Mouse (Mus musculus): ENCODE data around the gene Cchcr1.

DNA sequence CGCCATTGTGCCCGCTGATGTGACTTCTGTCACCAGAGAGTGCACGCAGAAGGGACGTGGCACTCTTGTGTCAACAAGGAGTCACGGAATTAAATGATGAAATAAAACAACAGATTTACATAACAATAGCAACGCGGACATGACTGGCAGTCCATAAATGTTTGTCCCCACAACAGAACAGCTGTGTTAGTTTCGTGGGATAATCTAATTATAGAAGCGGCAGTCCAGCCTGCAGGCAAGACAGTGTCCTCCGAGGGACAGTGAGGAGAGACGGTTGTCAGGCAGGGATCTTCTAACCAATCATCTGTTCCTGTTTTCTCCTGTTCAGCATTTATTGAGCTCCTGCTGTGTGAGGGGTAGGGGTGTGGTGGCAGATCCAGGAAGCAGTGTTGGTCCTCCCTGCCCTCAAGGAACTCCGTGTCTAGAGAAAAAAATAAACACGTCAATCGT, 26.5 kb downstream of the Cchcr1 start:
- TF ChIP-seq EP300 (IDR thresholded peaks at IDR 0.05; ENCODE audit: low read depth), result no peak
- no peak for TF ChIP-seq CTCF (IDR thresholded peaks at IDR 0.05; ENCODE audit: low read depth)
